Mouse (Mus musculus) gastrocnemius, postnatal 36 days (tissue): Measurements from ENCODE around the gene Krt7. TPM values are rescaled to one million over a fixed set of nuclear protein-coding genes. Genes with fewer than 3 reads are reported as not detected.

Source experiments
- DNase-seq, 2 experiments: peaks; one replicate each; pipeline ENCODE4 v3.0.0; 2022
- intact Hi-C: fragments of 180-260 bp; cut with DNase I; formaldehyde crosslinking; loops from one replicate; pipeline ENCODE4 v1.15.1; 2025
- long read RNA-seq, 2 experiments: library from polyadenylated mRNA; stranded (forward); transcript quantifications; one replicate each; pipeline ENCODE4 v2.0.0; 2021
- total RNA-seq, 2 experiments: library from RNA; stranded (reverse); gene quantifications; 2 replicates each; pipeline ENCODE4 v1.2.3; 2021

Gene Krt7
- under 1 TPM in 1 of 2 experiments, not detected in 1; 0.15 TPM for total RNA-seq
- long read RNA-seq, experiment 1 = 0 reads
- long read RNA-seq, experiment 2, partial matches to known transcripts = 1 of 1 reads
- long read RNA-seq, experiment 2, other reads (novel, unspliced or antisense) = 0 of 1 reads

DNA sequence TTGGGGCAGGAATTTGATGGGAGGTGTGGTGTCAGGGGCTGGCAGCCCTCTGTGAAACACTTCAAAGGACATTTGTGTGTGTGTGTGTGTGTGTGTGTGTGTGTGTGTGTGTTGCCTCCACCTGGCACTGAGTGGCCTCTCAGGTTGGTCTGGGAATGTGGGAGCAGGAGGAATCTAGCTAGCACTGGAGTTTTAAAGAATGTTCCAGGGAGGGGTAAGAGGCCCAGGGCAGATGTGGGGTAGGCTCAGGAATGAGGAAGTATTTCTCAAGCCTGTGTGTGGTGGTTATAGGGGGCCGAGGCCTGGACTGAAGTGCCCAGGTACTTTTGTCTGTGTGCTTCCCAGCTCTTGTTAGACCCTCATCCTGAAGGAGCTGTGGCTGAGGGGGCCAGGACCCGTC, at the start of gene Krt7:
TSS of gene Krt7 (plus strand) at position 269 of the 400 bp plus-strand sequence.
- no peak for DNase-seq
- intact Hi-C loops = no loop called here

DNA sequence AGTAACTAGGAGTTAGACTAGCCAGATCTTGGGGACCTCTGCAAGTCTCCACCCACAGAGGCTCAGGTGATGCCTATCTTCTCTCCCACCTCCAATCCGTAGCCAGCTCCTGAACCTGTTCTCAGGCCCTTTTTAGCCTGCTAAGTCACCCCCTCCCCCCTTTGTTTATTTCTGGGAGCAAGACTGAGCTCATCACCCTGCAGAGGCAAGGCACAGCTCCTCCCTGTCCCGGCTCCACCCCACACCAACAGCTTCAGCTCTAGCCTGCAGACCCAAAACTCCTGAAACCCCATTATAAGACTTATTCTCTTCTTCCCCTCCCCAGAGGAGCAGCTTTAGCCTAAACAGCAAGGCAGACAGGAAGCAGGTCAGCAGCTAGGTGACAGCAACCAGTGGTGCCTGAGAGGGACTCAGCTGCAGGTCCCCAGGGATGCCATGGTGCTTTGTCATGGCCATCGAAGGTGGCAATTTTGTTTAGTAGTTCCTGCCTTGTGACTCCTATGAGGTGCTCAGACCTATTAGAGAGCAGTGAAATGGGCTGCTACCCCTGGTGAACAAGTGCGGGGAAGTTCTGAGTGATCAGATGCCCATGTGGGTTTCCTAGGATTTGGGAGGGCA, 48.3 kb upstream of the Krt7 start:
- DNase-seq = no peak
- intact Hi-C loops = no loop called here

DNA sequence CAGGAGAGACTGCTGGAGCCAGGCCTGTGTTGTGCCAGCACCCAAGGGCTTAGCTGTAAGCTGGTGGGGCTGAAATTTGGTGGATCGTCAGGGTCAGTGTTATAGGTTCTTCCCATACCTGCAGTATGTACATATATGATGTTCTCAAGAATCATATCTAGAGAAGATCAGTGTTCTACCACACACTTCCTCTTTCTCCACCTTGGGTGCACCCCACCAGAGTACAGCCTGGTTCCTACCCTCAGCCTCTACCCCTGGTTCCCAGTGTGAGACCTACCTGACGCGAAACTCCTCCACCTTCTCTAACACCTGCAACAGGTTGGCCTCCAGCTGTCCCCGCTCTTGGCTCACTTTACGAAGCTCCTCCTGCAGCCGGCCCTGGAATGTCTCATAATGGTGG, 46.9 kb upstream of the Krt7 start:
- DNase-seq = no peak
- intact Hi-C loops = no loop called here

DNA sequence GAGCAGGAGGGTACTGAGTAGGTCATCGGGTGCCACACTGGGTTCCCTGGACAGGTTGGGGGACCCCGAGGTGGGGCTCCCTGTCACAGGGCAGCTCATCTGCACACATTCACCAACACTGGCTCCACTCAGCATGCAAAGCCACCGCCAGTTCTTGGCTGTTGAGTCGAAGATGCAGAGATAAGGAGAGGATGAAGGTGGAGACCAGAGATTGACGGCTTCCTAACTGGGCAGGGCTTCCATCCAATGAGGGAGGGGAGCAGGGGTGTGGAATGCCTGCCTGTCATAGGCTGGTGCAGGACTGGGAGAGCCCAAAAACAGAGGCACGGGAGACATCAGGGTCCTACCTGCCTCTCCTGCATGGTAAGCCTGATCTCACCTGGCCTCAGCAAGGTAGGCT, 46.4 kb upstream of the Krt7 start:
- intact Hi-C loops = no loop called here
- no peak for DNase-seq

DNA sequence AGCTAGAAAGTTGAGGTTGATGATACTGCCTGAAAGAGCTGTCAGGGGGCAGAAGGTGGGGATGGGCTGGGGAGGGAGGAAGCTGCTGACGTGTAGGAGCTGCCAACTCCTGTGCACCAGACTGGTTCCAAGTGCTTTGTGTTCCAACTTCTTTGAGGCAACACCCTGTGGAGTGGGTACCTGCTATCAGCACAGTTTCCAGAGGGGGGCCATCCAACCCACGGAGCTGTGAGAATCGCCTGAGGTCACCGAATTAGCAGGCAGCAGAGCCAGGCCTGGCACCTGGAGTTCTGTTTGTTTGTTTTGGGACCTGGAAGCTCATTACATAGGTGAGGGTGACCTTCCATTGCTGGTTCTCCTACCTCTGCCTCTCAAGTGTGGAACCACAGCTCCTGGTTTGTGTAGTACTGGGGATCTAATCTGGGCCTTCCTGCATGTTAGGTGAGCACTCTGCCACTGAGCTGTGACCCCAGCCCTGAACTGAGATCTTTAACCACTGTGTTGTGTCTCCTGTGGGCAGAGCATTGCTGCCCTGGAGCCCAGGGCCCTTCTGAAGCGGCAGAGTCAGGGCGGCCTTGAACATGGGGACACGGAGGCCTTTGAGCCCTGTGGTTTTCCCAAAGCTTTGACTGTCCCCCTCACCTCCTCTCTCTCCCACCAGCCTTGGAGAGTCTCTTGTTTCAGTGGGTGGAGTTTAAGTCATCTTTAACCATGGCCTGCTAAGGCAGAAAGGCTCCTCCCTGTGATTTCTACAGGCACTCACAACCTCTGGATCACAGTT, 45.8 kb upstream of the Krt7 start:
- no peak for DNase-seq
- intact Hi-C loops = no loop called here

DNA sequence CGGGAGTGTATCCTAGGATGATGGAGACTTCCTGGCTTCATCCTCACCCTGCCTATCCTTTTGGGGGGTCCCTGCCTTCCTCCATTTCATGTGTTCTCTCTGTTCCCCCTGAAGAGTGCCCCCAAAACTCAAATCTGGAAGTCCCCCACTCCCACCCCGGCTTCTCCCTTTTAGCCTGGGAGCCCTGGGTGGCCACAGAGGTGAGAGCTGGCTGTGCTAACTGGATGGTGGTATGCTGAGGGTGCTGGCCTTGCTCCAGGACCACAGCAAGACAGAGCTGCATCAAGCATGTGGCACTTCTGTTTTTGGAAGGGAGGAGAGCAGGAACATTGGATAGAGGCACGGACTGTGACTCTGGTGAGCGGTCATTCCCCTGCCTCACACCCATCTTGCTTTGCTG, 45.1 kb upstream of the Krt7 start:
- intact Hi-C loops = no loop called here
- no peak for DNase-seq

DNA sequence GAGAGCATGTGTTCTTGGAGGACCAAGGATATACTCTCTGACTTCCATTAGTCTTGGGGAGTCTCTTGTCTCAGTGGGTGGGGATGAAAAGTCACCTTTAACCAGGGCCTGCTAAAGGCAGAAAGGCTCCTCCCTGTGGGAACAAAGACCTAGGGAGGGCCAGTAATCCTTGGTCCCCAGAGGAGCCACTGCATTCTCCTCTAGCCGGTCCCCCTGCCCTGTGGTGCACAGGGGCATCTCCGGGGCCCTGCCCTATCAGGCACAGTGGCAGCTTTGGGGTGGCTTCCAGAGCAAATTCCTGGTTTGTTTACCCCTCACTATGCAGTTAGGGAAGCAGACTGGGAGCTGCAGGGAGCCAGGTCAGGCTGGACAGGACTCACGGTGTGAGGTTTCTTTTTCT, 44.4 kb upstream of the Krt7 start:
- intact Hi-C loops = no loop called here
- no peak for DNase-seq

DNA sequence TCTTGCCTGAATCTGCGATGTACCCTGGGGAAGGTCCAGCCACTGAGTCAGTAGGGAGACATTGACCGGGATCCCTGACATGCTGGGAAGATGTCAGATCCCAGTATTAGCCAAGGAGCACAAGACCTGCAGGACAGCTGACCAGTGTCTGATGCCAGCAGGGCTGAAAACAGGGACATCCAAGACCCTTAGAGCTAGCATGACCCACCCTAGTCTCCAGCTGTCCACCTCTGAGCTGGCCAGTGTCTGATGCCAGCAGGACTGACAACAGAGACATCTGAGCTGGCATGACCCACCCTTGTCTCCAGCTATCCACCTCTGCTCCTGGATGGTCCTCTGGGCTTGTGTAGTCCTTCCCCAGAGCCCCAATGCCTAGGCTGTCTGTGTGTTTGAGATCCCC, 43.9 kb upstream of the Krt7 start:
- intact Hi-C loops = no loop called here
- DNase-seq = no peak

DNA sequence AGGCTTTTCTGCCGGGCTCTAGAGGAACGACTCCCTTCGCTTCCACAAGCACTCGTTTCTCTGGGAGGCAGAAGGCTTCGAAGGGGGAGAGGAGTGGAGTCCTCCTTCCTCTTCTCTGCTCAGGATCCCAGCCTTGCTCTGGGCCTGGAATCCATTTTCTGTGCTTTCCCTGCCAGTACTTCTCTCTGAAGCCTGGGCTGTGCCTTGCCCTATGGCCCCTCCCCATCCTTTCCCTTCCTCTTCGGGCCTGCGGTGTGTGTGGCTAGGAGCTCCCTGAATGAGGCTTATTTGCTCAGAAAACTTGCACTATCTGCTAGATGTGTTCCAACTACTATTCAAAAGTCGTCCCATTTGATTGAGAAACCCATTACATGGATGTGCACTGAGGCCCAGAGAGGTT, 43.3 kb upstream of the Krt7 start:
- no peak for DNase-seq
- intact Hi-C loops = no loop called here

DNA sequence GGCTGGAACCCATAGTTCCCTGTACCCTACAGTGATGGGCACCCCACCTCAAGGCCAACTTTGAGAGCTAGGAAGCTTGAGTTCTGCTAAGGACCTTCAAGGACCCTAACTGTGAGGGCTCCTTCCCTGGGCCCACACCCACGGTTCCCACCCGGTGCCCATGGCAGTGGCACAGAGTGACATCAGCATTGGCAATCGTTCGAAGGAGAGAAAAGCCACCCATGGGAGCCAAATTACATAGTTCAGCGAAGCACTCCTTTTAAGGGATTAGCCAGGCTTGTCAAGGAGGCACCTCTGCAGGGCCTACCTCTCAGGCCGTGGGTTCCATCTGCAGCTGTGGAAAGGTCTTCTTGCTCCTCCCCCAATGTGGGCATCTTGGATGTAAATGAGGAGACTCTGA, 42.8 kb upstream of the Krt7 start:
- intact Hi-C loops = no loop called here
- DNase-seq = no peak

DNA sequence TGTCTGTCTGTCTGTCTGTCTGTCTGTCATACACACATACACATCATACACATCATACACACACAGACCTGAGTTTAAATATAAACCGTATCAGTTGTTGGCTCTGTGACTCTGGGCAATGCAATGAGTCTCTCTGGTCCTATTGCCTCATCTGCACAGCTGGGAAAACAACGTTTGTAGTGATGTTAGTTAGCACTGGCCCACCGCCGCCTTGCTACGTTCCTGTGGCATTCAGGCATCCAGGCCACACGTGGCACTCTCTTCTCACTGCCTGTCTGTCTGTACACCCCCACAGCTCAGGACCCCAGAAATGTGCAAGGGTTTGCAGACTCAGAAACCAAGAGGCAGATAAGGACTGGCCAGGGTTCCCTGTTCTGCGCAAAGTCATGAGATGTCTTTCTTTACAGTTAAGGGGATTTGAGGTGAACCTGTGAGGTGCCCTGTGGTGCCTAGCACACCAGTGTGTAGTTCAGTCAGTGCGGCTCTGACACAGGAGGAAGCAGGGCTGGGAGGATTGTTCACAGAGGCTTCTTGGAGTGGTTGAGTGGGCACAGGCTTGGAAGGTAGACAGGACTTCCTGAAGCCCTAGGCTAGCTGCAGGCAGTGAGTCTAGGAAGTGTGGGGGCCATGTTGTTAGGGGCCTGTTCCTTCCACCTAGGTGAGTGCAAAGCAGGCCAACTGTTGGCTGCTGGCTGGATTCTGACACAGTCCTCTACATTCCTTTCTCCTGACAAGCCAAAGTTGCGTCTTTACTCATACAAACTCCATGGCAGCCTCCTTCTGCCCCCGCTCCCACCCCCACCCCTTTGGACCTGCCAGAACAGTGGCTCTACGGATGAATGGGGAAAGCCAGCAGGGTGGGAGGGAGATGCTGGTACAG, 42.1 kb upstream of the Krt7 start:
- no peak for DNase-seq
- intact Hi-C loops = no loop called here

DNA sequence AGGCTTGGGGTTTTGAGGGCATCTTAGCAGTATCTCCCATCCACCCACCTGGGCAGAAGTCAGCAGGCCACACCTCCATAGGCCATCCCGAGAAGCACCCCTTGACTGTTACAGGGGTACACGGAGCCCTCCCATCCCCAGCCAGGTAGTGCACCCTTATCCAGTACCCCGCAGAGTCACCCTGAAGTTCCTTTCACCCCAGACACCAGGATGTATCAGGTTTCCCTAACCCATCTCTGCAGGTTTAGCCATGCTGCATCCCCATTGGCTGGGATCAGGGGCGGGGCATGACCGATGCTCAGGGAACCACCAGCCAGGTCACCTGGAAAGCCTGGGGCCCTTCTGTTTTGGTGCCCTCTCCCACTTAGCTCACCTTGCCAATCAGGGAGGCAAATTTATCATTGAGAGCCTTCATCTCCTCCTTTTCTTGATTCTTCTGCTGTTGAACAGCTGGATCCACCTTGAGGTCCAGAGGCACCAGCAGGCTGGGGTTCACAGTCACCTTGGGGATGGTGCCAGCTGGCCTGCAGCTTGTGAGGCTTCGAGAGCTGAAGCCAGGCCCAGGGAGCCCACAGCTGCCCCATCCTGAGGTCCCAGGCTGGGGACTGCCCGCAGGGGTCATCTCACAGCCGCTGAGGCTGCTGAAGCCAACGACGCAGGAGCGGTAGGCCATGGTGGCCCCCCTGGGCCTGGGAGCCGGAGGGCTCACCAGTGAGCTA, 41.3 kb upstream of the Krt7 start:
- no peak for DNase-seq

DNA sequence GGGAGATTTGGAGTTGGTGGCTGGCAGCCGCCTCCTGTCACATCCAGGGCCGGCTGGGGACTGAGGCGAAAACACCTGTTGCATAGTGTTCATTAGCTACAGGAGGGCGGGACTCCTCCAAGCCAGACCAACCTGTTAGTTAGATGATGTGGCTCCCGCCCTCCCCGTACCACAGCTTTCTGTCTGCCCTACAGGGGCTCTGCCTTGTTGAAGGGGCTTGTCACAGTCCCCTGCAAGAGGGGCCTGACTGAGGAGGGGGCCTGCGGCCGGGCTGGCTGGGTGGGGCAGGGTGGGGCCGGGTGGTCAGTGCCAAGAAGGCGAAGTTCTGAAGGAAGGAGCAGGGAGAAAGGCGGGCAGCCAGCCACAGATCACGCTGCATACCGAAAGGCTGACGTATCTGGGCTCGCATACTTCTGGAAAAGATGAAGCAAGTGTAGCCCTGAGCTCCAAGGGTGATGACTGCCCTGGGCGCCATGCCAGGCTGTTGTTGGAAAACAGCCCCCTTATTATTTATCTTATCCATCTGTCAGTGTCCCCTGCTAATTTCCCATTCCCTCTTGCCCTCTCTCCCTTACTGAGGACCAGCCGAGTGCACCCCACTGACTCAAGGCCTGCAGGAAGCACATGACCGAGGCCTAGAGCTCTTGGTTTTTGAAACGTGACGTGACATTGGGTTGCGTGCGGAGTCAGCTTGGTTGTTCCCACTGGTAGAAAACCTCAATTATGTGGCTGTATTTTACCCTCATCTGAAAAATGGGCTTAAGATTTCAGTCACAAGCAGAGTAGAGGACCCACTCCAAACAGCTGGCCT, 40.5 kb upstream of the Krt7 start, which contains the start of gene Krt80:
TSS of gene Krt80 (minus strand) at position 62 of the 811 bp plus-strand sequence.
- intact Hi-C loops = no loop called here
- DNase-seq = peak; percentile 87 to 89

More for the DNA sequence above, 41.3 kb upstream of the Krt7 start:
- intact Hi-C loops = no loop called here

DNA sequence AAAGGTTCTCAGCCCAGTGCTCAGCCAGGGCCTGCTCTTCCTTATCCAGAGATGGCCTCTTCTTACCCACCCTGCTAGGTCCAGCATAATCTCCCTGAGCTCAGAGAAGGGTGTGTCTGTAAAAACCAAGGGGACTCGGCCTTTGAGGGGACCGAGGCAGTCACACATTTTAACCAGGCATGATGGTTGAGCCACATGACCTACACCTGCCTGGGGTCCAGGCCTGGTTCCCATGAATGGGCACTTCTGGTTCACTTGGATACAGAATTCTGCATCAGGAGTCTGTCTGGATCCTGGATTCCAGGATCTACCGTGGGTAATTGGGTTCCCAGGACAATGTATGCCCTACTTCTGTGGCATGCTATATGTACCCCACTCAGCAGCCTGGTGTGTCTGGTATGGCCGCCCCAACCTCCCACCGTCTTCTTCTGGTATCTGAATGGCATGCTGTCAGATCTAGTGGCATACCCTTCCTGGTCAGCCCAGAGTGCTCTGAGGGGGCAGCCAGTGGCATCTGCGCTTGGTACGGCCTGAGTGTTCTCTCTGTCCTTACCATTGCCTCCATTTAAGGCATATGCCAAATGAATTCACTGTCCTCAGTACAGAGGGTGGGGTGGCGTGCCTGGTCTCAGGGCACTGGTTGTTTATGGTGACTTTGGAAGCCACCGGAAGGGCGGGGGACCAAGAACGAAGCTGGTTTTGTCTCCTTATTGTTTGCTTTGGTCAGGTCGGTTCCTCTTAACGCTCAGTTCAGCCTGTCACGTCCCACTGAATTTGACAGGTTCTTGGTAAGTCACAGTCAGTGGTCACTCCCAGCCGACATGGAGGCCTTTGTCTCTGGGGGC, 39.5 kb upstream of the Krt7 start:
- no peak for DNase-seq
- intact Hi-C loops = no loop called here

DNA sequence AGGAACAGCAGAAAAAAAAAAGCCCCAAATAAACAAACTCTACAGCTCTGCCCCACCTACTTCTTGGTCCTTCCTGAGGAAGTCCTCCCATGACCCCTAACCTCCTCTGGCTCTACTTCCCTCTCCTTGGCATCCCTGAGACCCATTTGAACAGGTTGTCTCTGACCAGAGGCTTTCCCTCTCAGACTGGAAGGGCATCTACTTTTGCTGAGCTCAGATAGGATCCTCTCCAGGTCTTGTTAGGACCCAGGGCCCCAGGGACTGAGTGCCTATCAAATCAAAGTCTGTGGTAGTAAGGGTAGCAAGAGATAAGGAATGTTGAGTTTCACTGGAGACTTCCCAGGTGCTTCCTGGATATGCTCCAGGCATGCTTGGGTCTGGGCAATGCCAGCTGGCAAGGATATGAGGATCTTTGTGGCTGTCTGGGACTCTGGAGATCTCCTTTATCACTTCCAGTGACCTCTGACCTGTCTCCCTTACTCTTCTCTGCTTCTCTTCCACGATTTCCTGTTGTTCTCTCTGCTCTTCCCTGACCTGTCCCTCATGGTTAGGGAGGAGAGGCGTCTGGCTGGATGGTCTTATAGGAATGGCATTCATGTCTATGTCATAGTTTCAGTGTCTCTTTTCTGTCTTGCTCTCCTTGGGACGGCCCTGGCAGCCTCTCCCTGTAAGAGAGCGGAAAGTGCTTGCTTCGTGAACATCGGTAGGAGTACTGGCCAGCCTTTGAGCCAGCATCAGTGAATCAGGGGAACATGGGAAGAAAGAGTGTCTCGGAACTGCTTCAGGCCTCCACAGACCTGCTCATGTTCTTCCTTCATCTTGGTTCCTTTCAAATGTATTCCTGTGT, 38.5 kb upstream of the Krt7 start:
- DNase-seq = no peak
- intact Hi-C loops = no loop called here

DNA sequence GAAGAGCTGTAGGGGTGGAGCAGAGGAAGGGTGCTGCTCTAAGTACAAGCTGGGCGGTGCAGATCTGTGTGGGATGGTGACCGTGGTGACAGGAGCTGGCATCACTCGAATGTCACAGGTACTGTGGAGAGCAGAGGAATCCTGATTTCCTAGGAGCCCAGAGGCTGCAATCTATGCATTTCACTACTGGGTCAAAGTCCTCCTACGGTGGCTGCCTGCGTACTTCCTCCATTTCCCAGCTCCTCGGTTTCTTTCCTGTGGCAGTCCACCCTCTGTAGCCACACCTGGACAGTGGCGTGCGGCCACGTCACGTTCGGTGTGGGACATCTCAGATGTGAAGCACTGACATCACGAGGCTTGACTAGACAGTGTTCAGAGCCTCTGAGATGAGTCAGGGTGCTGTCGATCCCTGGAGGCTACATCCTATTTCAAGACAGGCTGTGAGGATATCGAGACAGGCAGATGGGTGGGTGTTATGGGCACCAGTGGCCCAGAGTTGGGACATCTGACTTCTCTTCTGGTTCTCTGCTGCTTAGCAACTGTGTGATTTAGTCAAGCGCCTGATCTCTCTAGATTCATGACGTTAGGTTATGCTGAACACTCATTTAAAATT, 37.5 kb upstream of the Krt7 start:
- no peak for DNase-seq
- intact Hi-C loops = no loop called here

DNA sequence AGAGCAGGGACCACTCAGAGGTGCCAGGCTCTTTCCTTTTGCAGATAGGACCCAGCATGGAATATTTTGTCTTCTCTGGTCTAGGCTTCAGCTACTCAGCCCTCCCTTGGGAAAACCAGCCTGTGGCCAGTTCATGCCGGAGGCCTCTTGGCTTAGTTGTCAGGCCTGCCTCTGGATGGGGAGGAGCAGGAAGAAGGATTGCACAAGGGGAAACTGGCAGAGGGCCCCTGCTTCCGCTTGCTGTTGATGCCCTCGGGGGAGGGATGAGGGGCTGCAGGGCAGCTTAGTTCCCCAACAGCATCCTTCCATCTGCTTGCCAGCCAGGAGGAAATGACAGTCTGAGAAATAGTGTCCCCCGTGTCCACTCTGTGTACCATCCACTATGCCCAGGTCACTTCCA, 36.0 kb upstream of the Krt7 start:
- intact Hi-C loops = no loop called here
- DNase-seq = peak in 1 of 2 experiments; percentile 69
